Mouse (Mus musculus): ENCODE results near the gene Cldn11.

- TF ChIP-seq CTCF (IDR thresholded peaks at IDR 0.05; ENCODE audit: low read depth, low read length) (no peak), POLR2A (IDR thresholded peaks at IDR 0.05; ENCODE audit: borderline replicate concordance, low read depth, low read length) (no peak)
Observed at GRCm38 (mm10) chr3:31126303-31126702, 23.4 kb upstream of the Cldn11 start.
